Mouse (Mus musculus) thymus, adult 18-20 months (tissue): ENCODE results near the gene Hist1h2bf.
"Not testable (repeated sequence)": the region's sequence is repeated elsewhere in the genome, so short reads cannot be mapped to it uniquely, and the experiment has no call there.

Source experiments
- DNase-seq, 2 experiments: peaks; one replicate each; pipeline ENCODE4 v3.0.0; 2022; ENCODE audit warnings: mixed read lengths in 2 of 2

Hist1h2bf gene

DNA sequence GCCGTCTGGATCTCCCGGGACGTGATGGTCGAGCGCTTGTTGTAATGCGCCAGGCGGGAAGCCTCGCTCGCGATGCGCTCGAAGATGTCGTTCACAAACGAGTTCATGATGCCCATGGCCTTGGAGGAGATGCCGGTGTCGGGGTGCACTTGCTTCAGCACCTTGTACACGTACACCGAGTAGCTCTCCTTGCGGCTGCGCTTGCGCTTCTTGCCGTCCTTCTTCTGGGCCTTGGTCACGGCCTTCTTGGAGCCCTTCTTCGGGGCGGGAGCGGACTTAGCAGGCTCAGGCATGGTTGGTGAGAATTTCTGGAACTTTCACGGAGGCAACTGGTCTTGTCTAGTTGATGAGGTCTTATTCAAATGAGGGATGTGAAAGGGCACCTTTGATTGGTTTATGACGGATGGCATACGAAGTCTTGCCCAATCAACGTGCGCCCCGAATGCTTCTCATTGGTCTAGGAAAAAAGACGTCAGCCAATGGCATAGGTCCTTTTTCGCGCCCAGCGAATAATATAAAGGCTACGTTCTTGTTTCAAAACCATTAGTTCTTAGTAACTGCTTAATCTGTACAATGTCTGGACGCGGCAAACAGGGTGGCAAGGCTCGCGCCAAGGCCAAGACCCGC is at the start of gene Hist1h2bf, which contains the start of gene Hist1h2ad:
Gene Hist1h2bf (minus strand): TSS at position 299 of the 627 bp plus-strand sequence.
Gene Hist1h2ad (plus strand): TSS at position 484 of the 627 bp plus-strand sequence.
- peak; percentile 81 to 94 for DNase-seq

DNA sequence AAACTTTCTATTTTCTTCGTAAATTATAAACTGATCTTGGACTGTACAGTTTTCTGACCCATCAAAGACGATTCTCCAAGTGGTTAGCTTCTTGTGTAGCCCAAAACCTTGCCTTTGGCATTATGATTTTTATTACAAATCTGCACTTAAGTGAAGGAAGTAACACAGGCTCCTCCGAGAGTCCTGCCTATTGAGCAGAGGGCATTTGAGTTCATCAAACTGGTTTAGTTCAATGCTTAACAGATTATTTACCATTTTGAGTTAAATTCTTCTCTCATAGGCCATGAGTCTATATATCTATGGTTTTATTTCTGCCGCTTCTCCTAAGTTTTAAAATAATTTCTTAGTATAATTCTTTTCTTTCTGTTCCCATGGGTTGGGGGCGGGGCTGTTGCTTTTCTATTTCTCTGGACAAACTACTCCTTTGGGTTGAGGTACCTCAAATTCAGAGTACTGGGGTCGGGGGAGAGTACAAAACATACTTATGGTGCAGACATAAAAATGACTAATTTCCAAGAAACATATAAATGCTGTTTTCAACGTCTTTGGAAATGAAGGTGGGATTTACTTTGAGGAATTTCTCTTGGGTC is 49.0 kb upstream of the Hist1h2bf start:
- DNase-seq, result no peak

DNA sequence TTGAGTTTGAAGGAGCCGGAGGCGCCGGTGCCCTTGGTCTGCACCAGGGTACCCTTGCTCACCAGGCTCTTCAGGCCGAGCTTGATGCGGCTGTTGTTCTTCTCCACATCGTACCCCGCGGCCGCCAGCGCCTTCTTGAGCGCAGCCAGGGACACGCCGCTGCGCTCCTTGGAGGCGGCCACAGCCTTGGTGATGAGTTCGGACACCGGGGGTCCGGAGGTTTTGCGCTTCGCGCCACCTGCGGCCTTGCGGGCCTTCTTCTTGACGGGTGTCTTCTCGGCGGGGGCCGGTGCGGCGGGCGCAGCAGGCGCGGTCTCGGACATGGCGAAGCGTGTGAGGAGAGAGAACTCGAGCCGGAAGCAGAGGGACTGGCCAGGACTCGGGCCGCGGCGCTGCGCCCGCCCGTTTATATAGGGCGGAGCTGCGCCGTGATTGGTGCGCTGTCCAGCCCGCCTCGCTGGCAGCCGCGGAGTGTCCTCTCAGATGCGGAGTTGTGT is 48.2 kb upstream of the Hist1h2bf start, which contains the start of gene Hist1h1e:
Gene Hist1h1e (minus strand): TSS at position 384 of the 497 bp plus-strand sequence.
- DNase-seq, result peak; percentile 77 to 86

DNA sequence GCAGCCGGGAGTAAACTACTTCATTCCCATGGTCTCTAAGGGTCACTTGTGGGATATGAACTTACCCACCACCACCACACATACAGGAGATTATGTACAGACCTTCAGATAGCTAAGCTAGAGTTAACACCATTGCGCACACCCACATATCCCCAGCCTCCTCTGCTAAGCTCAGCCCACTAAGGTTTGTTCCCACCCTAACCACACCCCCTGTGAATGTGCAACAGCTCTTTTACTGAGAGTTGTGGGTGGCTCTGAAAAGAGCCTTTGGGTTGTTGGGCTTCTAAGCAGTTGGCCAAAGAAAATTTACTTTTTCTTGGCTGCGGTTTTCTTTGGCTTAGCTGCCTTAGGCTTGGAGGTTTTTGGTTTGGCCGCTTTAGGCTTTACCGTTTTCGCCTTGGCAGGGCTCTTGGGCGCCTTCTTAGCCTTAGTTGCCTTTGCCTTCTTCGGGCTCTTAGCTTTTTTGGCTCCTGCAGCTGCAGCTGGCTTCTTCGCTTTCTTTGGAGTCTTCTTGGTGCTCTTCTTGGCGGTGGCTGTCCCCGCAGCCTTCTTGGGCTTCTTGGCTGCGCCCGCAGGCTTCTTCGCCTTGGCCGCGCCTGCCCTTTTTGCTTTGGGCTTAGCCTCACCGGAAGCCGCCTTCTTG is 47.7 kb upstream of the Hist1h2bf start:
- peak; percentile 57 to 75 for DNase-seq

DNA sequence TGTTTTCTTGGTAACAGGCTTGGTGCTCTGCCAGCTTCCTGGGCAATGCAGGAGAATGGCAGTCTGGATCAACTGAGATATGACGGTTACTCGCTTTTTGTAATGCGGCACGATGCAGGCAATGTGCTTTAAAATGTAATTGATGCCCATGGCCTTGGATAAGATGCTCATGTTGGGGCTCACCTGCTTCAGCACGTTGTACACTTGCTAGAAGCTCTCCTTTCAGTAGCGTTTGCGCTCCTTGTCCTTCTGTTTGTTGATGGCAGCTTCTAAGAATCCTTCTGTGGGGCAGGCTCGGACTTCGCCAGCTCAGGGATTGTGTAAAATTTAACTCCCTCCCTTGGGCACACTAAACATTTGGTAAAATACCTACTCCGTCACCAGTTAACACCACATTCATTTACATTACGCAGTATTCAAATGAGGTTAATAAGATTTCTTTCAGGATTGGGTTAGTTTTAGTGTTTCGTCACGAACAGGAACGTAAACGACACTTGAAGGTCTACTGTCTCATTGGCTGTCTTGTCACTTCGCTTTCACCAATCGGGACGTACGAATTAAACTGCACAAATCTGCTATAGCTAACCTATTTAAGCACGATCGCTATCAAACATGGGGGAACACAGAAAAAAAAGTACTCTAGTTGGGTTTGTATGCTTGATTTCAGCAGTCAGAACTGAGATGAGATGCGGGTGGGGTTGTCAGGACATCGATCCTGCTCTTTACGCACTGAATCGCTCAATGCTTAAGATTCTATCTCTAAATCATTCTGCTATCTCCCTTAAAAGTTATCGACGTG is 46.9 kb upstream of the Hist1h2bf start, which contains the start of gene Hist1h2be:
Gene Hist1h2be (minus strand): TSS at position 392 of the 799 bp plus-strand sequence.
- DNase-seq, result peak; percentile 15 to 62

DNA sequence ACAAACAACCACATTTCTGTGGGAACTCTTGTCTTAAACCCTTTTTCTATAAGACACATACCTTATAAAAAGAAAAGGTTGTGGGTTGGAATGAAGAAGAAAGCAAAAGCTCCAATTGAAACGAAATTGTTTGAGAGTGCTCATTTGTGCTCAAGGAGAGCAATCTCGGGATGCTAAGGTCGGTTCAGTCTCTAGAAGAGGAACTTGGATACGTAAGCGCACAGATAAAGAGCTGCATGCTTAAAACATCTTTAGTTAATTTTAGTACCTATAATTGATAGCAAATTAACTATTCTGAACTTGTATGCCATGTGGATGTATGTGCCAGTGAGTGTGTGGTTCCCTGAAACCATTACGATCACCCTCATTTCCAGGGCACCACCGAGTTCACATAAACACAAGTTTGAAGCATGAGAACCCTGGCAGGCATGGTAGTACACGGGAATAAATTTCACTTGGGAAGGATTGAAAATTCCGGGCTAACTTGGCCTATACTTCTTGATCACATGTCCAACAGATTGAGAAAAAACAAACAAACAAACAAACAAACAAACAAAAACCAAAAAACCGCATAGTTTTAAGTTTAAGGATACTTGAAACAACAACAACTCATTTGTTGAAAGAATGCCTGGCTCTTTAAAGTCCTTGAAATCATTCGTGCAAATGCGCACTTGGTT is 46.2 kb upstream of the Hist1h2bf start:
- DNase-seq, result no peak

DNA sequence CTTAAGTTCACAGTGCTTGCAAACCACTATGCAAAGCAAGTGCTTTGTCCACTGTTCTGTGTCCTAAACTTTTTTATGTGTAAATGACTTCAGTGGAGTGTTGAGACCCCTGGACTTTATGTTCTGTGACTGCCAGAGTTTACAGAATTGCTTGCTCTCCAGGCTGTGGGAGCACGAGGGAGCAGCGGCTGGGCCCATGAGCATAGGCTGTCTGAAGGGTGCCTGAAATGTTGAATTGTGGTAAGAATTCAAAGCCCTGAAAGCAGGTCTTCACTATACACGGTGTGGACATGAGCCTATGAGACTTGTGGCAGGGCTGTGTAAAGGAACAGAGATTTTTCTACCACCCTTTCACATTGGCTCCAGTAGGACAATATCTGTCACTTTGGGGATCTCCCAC is 37.6 kb upstream of the Hist1h2bf start:
- DNase-seq, result no peak

DNA sequence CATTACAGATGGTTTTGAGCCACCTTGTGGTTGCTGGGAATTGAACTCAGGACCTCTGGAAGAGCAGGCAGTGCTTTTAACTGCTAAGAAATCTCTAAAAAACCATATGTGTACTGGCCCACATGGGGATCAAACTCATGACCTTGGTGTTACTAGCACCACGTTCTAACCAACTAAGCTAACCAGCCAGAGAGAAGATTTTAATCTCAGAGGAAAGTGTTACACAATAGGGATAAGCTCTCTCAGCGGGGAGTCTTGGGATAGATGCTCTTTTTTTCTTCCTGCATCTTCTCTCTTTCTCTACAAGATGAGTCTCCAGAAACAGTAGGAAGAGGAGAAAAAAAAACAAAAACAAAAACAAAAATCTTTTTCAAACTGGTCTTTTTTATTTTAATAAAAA is 36.4 kb upstream of the Hist1h2bf start:
- no peak for DNase-seq

DNA sequence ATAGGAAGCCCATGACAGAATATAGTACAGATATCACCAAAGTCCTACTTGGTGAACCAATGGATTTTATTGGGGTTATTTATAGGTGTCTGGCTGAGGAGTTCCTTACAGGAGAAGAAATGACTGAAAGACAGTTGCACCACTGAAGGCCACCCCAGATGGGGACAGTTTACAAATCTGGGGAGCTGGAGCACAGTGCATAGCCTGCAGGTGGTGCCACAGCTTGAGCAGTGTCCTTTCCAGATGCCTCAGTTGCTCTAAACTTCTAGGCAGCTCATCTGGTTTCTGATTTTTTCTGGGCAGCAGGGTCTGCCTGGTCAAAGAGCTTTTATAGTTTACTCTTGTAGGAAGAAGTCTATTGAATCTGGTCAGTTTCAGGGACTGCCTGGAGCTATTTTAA is 35.8 kb upstream of the Hist1h2bf start:
- DNase-seq, result no peak

DNA sequence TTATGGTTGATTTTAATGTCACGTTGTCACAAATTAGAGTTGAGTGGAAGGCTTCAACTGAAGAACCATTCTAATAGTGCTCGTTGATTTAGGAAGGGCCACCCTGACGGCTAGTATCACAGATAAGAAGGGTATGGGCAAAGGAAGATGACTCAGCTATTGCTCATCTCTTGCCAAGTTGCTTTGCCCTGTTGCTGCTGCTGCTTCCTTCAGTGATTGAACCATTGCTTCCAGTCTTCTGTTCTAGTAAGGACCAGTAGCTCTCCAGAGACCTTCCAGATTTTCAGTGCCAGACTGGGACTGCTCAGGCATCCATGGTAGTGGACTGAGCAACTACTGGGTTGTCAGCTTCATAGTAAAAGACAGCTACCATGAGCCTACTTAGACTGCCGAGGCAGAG is 35.2 kb upstream of the Hist1h2bf start:
- DNase-seq, result no peak

DNA sequence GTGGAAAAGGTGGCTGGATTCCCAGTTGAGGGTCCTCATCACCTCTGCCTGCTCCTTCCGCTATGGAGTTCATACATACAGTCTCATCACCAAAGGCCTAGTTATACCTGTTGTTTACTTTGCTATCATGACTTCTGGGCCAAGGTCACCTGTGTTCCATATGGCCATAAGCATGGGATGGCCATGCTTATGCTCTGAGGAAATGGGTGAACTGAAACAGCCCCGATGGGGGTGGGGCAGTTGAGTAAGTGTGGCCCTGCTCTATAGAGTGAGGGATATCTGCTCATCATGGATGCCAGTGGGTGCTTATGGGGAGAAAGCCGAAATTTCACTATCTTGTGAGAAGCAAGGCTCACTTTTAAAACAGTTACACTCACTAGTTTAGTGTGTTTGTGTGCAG is 31.1 kb upstream of the Hist1h2bf start:
- DNase-seq, result no peak

DNA sequence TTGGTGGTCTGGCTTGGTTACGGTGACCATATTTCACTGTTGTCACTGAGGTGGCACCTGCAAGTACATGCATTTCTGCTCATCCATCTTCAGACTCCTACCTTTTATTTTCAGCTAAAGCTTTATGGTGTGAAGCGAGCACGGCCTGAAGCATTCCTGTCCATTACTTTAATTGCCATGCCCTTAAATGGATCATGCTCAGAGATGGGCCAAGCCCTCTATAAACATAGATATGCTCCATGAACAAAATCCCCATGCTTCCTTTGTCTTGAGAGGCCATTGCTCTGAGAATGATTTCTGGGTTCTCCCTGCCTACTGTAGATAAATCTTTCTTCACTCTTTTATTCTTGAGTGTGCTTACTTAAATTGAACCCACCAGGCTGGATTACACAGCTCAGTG is 30.5 kb upstream of the Hist1h2bf start:
- DNase-seq, result no peak

DNA sequence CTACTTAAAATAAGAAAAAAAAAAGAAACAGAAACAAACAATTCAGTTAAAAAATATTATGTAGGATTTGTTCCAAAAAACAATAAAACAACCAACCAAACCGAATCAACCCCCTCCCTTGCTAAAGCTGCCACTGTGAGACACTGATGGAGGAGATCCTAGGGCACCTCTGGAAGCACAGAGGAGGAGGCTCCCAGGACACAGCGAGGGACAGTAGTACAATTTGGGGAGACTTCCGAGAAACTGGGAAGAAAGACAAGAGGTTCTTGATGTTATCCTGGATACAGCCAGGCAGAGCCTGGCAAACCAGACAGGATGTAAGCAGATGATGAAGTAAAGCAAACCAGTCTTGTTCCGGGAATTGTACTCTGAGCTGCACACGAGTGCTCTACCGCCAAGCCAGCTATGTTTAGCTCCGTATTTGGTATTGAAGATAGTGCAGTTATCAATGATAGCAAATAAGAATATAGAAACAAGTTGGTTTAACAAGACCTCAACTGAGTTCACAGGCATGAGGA is 29.2 kb upstream of the Hist1h2bf start:
- no peak for DNase-seq

DNA sequence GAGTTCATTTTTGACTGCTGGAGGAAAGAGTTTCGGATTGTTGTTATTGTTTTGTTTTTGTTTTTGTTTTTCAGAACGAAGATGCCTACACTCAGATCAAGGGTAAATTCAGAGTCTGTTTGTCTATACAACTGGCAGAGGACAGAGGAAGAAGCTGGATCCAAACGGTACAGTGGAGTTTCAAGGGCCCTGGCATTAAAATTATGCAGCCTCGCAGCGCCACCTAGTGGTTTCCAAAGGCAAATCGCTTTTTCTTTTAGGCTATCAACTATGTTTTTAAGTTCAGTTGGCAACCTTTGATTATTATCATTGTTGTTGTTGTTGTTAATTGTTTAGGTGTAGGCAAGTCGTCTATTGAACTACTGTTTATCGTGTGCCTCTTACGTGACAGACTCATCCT is 24.0 kb upstream of the Hist1h2bf start:
- peak; percentile 33 to 49 for DNase-seq

DNA sequence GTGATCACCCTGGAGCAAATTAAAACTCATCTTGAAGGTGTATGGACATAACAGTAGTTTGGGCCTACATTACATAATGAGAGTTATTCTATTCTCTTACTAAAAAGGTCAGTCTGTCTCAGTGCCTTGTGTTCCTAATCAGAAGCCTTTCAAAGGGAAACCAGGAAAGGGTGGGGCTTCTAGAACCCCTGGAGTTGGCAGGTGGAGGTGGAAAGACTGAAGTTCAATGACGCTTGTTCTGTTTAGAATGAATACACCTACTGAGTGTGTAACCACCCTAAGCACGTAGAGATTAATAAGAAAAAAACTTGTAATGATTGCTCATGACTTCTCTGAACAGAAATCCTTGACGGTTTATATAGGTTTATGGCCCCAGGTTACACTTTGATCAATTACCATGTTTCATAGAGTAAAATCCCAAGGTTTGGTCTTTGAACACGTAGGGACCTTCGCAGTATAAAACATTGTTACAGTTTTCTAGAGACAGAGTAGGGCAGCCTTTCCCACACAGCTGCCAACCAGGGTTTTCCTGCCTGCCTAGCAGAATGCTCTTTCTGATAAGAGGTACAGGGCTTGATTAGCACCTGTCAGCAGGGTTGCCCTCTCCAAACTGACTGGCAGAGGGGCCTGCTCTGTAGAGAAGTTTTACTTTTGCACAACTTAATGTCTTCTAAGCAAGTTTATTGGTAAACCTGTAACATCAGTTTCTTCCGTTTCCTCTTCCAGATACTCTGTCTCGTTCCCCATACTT is 21.8 kb upstream of the Hist1h2bf start:
- DNase-seq, result no peak

DNA sequence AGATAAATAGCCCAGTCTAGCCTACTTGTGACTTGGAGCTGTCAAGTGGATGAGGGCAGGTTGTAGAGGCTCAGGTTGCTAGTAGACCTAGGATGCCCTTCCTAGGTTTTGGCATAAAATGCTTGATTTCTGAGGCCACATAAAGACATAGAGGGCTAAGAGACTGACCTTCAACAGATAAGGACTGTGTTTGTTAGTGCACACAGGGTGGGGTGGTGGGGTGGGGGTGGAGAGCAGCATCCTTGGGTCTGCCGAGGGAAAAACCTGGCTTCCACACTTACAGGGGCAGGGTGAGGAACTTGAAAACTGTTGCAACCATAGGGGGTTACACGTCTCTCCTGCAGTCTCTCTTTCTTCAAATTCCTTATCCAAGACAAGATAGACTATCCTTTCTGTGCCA is 21.2 kb upstream of the Hist1h2bf start:
- DNase-seq, result no peak

DNA sequence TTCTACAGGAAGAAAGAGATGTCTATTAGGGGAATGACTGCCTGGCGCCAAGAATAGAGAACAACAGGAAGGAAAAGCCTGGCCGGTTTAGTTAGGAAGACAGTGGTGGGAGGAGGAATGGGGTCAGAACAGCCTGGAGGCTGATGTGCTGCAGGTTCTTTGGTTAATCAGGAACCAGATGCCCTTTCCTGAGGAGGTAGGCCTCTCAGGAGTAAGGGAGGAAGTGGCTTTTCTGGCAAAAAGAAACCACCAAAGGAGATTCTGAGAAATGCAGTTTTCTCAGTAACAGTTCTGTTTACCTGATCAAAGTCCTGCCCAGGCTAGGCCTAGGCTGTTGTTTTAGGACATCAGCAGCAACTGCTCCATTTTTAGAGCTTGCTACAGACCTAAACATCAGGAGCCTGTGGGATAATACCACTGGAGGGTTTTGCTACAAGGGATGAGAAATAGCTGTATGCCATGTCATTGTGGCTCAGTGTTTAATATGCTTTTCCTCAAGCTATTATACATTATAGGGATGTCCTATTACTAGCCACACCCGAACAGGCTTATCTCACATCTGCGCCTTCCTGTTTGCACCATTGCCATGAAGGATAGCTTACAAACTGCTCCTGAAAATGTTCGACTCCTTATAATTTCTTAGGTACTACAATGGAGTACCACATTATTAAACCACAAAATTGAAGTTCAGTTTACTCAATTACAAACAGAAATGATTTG is 19.2 kb upstream of the Hist1h2bf start:
- DNase-seq, result no peak

DNA sequence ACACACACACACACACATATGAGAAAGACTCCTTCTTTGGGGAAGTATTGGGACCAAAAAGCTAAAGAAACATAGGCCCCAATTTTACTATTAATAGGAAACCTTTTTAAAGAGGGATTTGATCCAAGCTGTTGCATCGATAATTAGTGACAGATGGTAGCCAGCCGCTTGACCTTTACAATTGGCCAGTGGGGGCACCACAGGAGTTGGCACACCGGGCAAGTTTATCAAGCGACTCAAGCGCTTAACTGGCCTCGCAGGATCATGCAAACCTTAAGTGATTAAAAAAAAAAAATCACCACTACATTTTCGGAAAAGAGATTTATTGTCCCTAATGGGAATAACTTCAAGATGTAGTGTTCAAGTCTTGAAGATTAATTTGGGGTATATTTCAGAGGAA is 18.6 kb upstream of the Hist1h2bf start:
- no peak for DNase-seq

DNA sequence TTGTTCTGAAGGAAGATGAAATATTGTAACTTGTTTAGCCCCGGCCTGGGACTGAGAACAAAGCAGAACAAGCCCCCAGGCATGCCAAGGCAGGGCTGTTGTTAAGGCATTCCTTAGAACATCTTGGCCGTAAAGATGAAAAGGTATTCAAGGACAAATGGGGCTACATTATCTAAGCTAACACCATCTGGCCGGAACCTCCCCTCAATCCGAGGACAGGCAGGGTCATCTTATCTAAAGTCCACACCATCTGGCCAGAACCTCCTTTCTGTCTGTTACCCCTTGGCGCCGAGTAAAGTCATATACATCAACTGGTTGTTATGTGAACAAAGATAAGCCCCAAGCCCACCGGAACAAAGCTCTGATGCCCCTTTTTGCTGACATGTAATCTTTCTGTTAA is 17.9 kb upstream of the Hist1h2bf start:
- not testable (repeated sequence) for DNase-seq

DNA sequence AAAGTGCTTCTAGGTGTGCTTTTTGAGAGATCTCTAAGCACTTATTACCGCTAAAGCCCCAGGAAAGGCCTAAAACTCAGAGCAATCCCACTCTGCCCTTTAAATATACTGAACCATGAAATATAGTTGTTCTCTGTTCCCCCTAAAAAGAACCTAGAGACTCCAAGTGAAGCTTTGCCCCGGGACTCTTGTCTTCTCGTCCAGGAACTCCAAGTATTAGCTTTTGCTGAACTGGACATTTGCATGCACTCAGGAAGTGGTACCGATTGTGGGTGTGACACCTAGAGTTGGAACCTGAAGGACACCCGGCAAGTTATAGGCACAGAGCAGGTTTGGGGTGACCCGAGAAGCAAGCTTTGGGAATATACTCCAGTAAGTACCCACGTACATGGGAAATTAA is 17.2 kb upstream of the Hist1h2bf start:
- no peak for DNase-seq

DNA sequence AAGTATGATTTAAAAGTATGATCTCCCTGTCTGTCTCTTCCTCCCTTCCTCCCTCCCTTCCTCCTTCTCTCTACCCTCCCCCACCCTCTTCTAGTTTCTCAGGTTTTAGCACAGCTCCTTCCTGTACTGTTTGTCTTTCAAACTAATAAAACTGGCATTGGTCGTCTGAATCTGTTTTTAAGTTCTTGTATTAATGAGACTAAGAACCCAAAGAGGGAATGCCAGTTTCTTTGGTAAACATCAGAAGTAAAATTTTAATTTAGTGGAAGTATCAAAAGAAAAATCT is 12.9 kb upstream of the Hist1h2bf start:
- DNase-seq, result no peak
